Mouse (Mus musculus): ENCODE measurements around the gene Radil.

DNA sequence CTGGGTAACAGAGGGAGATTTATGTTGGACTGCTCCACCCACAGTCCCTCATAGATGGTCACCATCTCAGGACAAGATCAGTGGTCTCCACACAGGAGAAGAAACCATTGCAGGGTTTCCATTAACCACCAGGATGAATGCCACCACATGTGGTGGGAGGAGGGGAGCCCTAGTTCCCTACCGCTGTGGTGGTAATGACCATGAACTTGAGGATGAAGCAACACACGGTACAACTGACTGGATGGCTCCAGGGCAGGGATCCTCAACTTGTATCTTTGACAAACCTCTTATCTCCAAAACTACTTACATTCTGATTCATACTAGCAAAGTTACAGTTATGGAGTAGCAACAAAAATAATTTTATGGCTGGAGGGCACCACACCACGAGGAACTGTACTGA lies 57.6 kb downstream of the Radil start:
- TF ChIP-seq CTCF (IDR thresholded peaks at IDR 0.05; ENCODE audit: borderline replicate concordance, insufficient read depth, low read depth, low read length) (no peak), POLR2A (IDR thresholded peaks at IDR 0.05; ENCODE audit: borderline replicate concordance, insufficient read depth, low read length) (no peak)
